ENCODE assay signal across 8 mouse cellular contexts in genomic region chr4:59869488-59870057, GRCm38 (mm10). TPM values are rescaled to one million over a fixed set of nuclear protein-coding genes. Genes with fewer than 3 reads are reported as not detected.
DNase-seq lines count a peak whose midpoint lies in the region; ATAC-seq lines count a peak whose summit lies in the region.

No protein-coding gene starts in this region.

- no peak overlapping the region for H3K4me2 ChIP-seq in embryonic facial prominence, embryonic 15.5 days (replicated peaks)
- no peak overlapping the region for H3K4me2 ChIP-seq in lung, embryonic 15.5 days

- peak overlapping the region; percentile 94 for H3K27ac ChIP-seq in embryonic facial prominence, embryonic 15.5 days (replicated peaks)
- H3K27ac ChIP-seq in lung, embryonic 15.5 days: no peak overlapping the region

- no peaks in the 10 kb centered on the region for H3K36me3 ChIP-seq in embryonic facial prominence, embryonic 15.5 days
- no peaks in the 10 kb centered on the region for H3K36me3 ChIP-seq in lung, embryonic 15.5 days

- DNase-seq in left cerebral cortex, adult 18-20 months (ENCODE audit: low spot score in 2 of 2): peak; percentile 42 to 59
- DNase-seq in left cerebral cortex, adult 11 months (ENCODE audit: low spot score): no peak
- DNase-seq in adrenal gland, postnatal 36 days: peak; percentile 55 to 64
- no peak for DNase-seq in retina, embryonic 14.5 days (ENCODE audit: low spot score)

- WGBS in embryonic facial prominence, embryonic 15.5 days: 16% methylated on average over 6 of the region's 6 CpGs
- WGBS in lung, embryonic 15.5 days: 32% methylated on average over 6 of the region's 6 CpGs

- no peaks in the 10 kb centered on the region for H3K9me3 ChIP-seq in embryonic facial prominence, embryonic 15.5 days (replicated peaks)
- H3K9me3 ChIP-seq in lung, embryonic 15.5 days: no peaks in the 10 kb centered on the region

- peaks cover 31% of the 10 kb centered on the region for H3K4me1 ChIP-seq in embryonic facial prominence, embryonic 15.5 days
- H3K4me1 ChIP-seq in lung, embryonic 15.5 days: peaks cover 14% of the 10 kb centered on the region

- H3K27me3 ChIP-seq in embryonic facial prominence, embryonic 15.5 days: no peaks in the 10 kb centered on the region
- no peaks in the 10 kb centered on the region for H3K27me3 ChIP-seq in lung, embryonic 15.5 days

- H3K4me3 ChIP-seq in embryonic facial prominence, embryonic 15.5 days (replicated peaks): no peak overlapping the region
- no peak overlapping the region for H3K4me3 ChIP-seq in lung, embryonic 15.5 days

- ATAC-seq in embryonic facial prominence, embryonic 15.5 days (ENCODE audit: insufficient number of reproducible peaks, low FRiP score, low TSS enrichment, low read depth): peak; percentile 77; the same call in 1 of the 2 replicates
- peak; percentile 59; the same call in 1 of the 2 replicates for ATAC-seq in lung, embryonic 15.5 days (ENCODE audit: borderline replicate concordance, extremely low read depth, low FRiP score, low TSS enrichment)
- no peak for ATAC-seq in erythroblast, adult 5-6 weeks (replicated peaks; ENCODE audit: low FRiP score, poor library complexity, severe bottlenecking)
- no peak for ATAC-seq in granulocyte monocyte progenitor cell, adult 5-6 weeks (replicated peaks; ENCODE audit: poor library complexity, severe bottlenecking)

- no peak overlapping the region for H3K9ac ChIP-seq in embryonic facial prominence, embryonic 15.5 days
- H3K9ac ChIP-seq in lung, embryonic 15.5 days: no peak overlapping the region

RNA-seq across cellular contexts. Expression of gene Slc46a2, which starts 45.3 kb away (rescaled TPM):
- not detected for total RNA-seq in left cerebral cortex, adult 18-20 months (2021)
- total RNA-seq in adrenal gland, postnatal 36 days (2021): not detected
- polyA plus RNA-seq in embryonic facial prominence, embryonic 15.5 days (2015; fragmentation: Nextera tagmentation; extraction: Ambion mirVana): 4.6 and 5.3 TPM in 2 replicates
- polyA plus RNA-seq in lung, embryonic 15.5 days (2015; fragmentation: Nextera tagmentation; extraction: Ambion mirVana): 0.70 and 3.4 TPM in 2 replicates
- total RNA-seq in erythroblast, adult 5-6 weeks (2015; ENCODE audit: low replicate concordance): not detected in 2 replicates
- not detected in 2 replicates for total RNA-seq in erythroblast, adult 5-6 weeks (2017; ENCODE audit: low replicate concordance)
- total RNA-seq in granulocyte monocyte progenitor cell, adult 5-6 weeks (2014; fragmentation: Nextera tagmentation): not detected in 2 replicates
- total RNA-seq in granulocyte monocyte progenitor cell, adult 5-6 weeks (2017): not detected in 2 replicates

Comparison
In these comparisons a context has a peak if more than half of its experiments do, and no peak if none do; other contexts are left out.
1. DNase-seq: peak in left cerebral cortex, adult 18-20 months (2 of 2) and adrenal gland, postnatal 36 days (2 of 2); none in left cerebral cortex, adult 11 months (single experiment) and retina, embryonic 14.5 days (single experiment).
2. ATAC-seq: peak in embryonic facial prominence, embryonic 15.5 days (single experiment) and lung, embryonic 15.5 days (single experiment); none in erythroblast, adult 5-6 weeks (single experiment) and granulocyte monocyte progenitor cell, adult 5-6 weeks (single experiment).